Mouse (Mus musculus) C2C12 (cell line): ENCODE measurements at regions not wholly inside any gene's neighbourhood (a gene's known extent, or its start where the extent isn't known, plus 50 kb on each side); places are given as distances from the start of the nearest gene placed in this dataset.

ENCODE experiments used
- CTCF ChIP-seq: IDR thresholded peaks from one replicate; pipeline ENCODE4 v1.5.1; 2011; ENCODE audit not compliant: control insufficient read depth, insufficient read depth, insufficient read length
- MAX ChIP-seq: IDR thresholded peaks from one replicate; pipeline ENCODE4 v1.6.1; 2011; ENCODE audit warnings: mild to moderate bottlenecking, control low read depth
- MYOG ChIP-seq: IDR thresholded peaks from one replicate; pipeline ENCODE4 v1.6.1; 2011; ENCODE audit not compliant: control insufficient read depth, insufficient read length; ENCODE audit errors: extremely low read depth
- USF1 ChIP-seq: IDR thresholded peaks from one replicate; pipeline ENCODE4 v1.6.1; 2011; ENCODE audit warnings: low read depth, mild to moderate bottlenecking, control low read depth, moderate library complexity

DNA sequence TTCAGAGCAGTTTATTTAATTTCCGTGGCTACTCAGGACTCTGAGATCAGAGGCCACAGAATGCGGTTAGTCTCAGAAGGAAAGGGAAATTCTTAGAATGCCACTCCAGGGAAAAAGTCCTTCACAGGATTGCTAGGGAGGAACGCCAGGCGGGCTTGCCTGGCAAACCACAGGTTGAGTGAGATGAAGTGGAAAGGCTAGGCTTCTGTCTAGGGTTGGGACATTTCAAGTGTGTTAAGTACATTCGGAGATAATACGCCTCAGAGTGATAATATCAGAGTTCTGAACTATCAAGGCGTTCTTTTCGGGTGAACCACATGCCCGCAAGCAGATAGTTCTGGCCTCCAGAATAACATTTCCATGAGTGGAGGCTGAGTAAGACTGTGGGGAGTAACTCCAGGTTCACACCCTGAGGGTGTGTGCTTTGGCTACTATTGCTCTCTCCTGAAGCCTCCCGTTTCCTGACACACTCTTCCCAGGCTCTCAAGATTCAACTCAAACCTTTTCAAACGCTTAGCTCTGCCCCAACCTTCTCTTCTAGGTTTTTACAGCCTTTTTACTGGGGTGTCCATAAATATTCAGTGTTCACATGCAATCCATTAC lies 119.3 kb upstream of the Nr5a2 start:
- TF ChIP-seq CTCF (no peak), MYOG (no peak), MAX (peak; percentile 27), USF1 (no peak)
